Mouse (Mus musculus): ENCODE measurements around the gene Glrp1. TPM values are rescaled to one million over a fixed set of nuclear protein-coding genes. Genes with fewer than 3 reads are reported as not detected.

Glrp1 gene
- polyA plus RNA-seq, 1 experiment from 2014 or later: 0.09 TPM

DNA sequence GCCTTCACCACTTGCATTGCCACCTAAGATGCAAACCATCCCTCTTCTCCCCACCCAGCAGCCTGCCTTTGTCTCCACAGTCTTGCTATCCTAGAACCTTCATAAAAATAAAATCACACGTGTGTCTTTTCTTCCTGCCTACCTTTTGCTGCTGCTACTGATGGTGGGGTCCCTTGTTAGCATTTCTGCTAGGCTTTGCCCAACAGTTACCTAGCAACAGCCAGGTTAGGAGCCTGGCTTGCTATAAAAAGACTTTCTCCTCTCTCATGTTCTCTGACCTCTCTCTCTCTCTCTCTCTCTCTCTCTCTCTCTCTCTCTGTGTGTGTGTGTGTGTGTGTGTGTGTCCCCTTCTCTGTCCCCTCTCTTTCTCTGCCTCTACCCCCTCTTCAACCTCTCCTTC is 48.8 kb downstream of the Glrp1 start:
- ATAC-seq (ENCODE audit: low read depth) (no peak), DNase-seq (no peak)
- 18% methylated on average over 1 of the region's 1 CpGs for WGBS (ENCODE audit: insufficient replicate concordance)
- Histone ChIP-seq H3K27me3 (no peaks in the 10 kb centered on the region), H3K4me1 (replicated peaks) (no peaks in the 10 kb centered on the region; the same call in 1 of the 2 replicates), H3K4me2 (no peak overlapping the region), H3K4me3 (replicated peaks) (no peak overlapping the region), H3K27ac (no peak overlapping the region), H3K9ac (no peak overlapping the region), H3K36me3 (no peaks in the 10 kb centered on the region), H3K9me3 (replicated peaks) (no peaks in the 10 kb centered on the region)

DNA sequence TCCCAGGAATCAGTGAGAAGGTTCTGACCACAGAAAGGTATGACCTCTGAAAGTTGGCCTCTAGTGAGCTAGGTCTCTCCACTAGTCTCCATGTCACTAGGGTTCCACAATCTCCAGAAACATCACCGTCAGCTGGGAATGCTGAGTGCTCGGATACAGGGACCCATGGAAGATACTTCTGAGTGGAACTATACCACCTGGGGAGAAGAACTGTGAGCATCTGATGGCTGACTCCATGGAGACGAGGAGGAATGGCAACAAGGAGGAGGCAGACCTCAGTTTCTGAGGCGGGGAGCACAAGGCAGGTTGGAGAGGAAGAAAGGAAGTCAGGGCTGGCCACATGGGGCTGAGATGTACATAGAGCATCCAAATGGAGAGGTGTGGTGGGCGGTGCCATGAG is 50.2 kb downstream of the Glrp1 start:
- no peak overlapping the region for H3K4me3 ChIP-seq (replicated peaks)
- WGBS (ENCODE audit: insufficient replicate concordance): 62% methylated on average over 5 of the region's 5 CpGs
- DNase-seq: no peak
- no peaks in the 10 kb centered on the region for H3K9me3 ChIP-seq (replicated peaks)
- H3K4me1 ChIP-seq (replicated peaks): no peaks in the 10 kb centered on the region
- H3K27ac ChIP-seq: no peak overlapping the region
- H3K4me2 ChIP-seq: no peak overlapping the region
- no peaks in the 10 kb centered on the region for H3K36me3 ChIP-seq
- H3K9ac ChIP-seq: no peak overlapping the region
- no peak for ATAC-seq (ENCODE audit: low read depth)
- no peaks in the 10 kb centered on the region for H3K27me3 ChIP-seq

DNA sequence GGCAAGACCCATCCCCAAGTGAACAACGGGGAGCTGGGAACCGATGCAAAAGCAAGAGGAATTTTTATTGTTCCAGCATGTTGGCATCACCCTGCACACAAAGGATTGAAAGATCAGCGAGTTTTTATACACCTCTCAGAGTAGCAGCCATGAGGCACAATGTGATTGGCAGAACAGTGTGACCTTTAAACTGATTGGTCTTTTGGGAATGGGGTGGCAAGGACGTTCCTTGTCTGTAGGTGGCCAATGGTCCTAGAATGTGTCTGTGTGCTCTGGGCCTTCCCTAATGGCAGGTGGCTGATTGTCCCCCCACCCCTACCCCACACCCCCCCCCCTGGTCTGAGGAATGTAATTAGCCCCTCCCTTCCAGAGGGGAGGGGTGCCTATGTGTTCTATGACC is 50.7 kb downstream of the Glrp1 start:
- Histone ChIP-seq H3K27me3 (no peaks in the 10 kb centered on the region), H3K9me3 (replicated peaks) (no peaks in the 10 kb centered on the region), H3K4me1 (replicated peaks) (no peaks in the 10 kb centered on the region), H3K36me3 (no peaks in the 10 kb centered on the region), H3K9ac (no peak overlapping the region), H3K4me2 (no peak overlapping the region), H3K4me3 (replicated peaks) (no peak overlapping the region), H3K27ac (no peak overlapping the region)
- 66% methylated on average over 4 of the region's 4 CpGs for WGBS (ENCODE audit: insufficient replicate concordance)
- DNase-seq: no peak
- no peak for ATAC-seq (ENCODE audit: low read depth)

- H3K9me3 ChIP-seq (replicated peaks): no peaks in the 10 kb centered on the region
- DNase-seq (peak; percentile 51), ATAC-seq (ENCODE audit: low read depth) (peak; percentile 65)
- no peak overlapping the region for H3K4me3 ChIP-seq (replicated peaks)
- no peaks in the 10 kb centered on the region for H3K36me3 ChIP-seq
- no peaks in the 10 kb centered on the region for H3K4me1 ChIP-seq (replicated peaks)
- WGBS (ENCODE audit: insufficient replicate concordance): 52% methylated on average over 14 of the region's 14 CpGs
- no peak overlapping the region for H3K4me2 ChIP-seq
- no peak overlapping the region for H3K27ac ChIP-seq
- no peaks in the 10 kb centered on the region for H3K27me3 ChIP-seq
- no peak overlapping the region for H3K9ac ChIP-seq
Observed at GRCm38 (mm10) chr1:88456451-88457072, 53.3 kb downstream of the Glrp1 start.

- Histone ChIP-seq H3K27me3 (no peaks in the 10 kb centered on the region), H3K9ac (no peak overlapping the region), H3K4me3 (replicated peaks) (no peak overlapping the region), H3K36me3 (no peaks in the 10 kb centered on the region), H3K9me3 (replicated peaks) (no peaks in the 10 kb centered on the region), H3K4me1 (replicated peaks) (no peaks in the 10 kb centered on the region), H3K4me2 (no peak overlapping the region), H3K27ac (no peak overlapping the region)
- ATAC-seq (ENCODE audit: low read depth) (no peak), DNase-seq (no peak)
- WGBS (ENCODE audit: insufficient replicate concordance): 68% methylated on average over 3 of the region's 3 CpGs
Observed at GRCm38 (mm10) chr1:88455761-88456160, 54.1 kb downstream of the Glrp1 start.

GRCm38 (mm10) chr1:88454703-88455102 is 55.2 kb downstream of the Glrp1 start:
- Histone ChIP-seq H3K4me3 (replicated peaks) (no peak overlapping the region), H3K4me1 (replicated peaks) (no peaks in the 10 kb centered on the region), H3K9me3 (replicated peaks) (no peaks in the 10 kb centered on the region), H3K27me3 (no peaks in the 10 kb centered on the region), H3K4me2 (no peak overlapping the region), H3K9ac (no peak overlapping the region), H3K36me3 (no peaks in the 10 kb centered on the region), H3K27ac (no peak overlapping the region)
- DNase-seq: no peak
- 34% methylated on average over 3 of the region's 3 CpGs for WGBS (ENCODE audit: insufficient replicate concordance)
- ATAC-seq (ENCODE audit: low read depth): no peak

DNA sequence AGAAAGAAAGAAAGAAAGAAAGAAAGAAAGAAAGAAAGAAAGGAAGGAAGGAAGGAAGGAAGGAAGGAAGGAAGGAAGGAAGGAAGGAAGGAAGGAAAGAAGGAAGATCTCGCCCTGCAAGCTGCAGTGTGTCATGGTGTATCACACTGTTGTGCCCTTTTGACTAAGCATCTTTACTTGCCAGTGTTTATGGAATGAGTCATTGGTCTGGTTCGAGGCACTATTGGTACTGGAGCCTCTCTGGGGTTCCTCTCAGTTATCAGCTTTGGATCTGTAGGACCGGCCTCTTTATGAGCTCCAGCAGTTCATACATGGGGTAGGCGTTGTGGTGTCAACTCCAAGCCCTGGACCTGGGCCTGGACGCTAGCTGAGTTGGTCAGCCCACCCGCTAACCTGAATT is 57.7 kb downstream of the Glrp1 start:
- H3K27ac ChIP-seq: no peak overlapping the region
- H3K4me3 ChIP-seq (replicated peaks): no peak overlapping the region
- no peaks in the 10 kb centered on the region for H3K36me3 ChIP-seq
- H3K27me3 ChIP-seq: no peaks in the 10 kb centered on the region
- no peaks in the 10 kb centered on the region for H3K9me3 ChIP-seq (replicated peaks)
- DNase-seq (no peak), ATAC-seq (ENCODE audit: low read depth) (no peak)
- no peaks in the 10 kb centered on the region for H3K4me1 ChIP-seq (replicated peaks)
- 58% methylated on average over 6 of the region's 6 CpGs for WGBS (ENCODE audit: insufficient replicate concordance)
- no peak overlapping the region for H3K4me2 ChIP-seq
- H3K9ac ChIP-seq: no peak overlapping the region

DNA sequence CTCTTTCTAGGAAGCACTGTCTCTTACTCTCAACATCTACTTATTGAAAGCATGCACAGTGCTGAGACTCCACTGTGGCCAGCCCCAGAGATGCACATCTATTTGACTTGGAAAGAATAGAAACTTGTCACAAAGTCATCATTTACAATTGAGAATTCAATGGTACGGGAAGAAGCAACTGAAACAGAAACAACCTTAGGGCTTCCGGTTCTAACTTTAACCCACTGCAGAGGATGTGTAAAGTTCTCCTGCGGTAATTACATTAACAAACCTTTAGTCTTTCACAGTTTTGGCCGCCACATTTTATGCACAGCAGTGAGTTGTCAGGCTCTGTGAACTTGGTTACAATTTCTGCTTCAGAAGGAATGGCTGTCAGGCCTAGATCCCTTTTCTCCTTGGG is 59.2 kb downstream of the Glrp1 start:
- Histone ChIP-seq H3K4me3 (replicated peaks) (no peak overlapping the region), H3K27ac (no peak overlapping the region), H3K4me2 (no peak overlapping the region), H3K36me3 (no peaks in the 10 kb centered on the region), H3K9ac (no peak overlapping the region), H3K27me3 (no peaks in the 10 kb centered on the region), H3K9me3 (replicated peaks) (no peaks in the 10 kb centered on the region), H3K4me1 (replicated peaks) (no peaks in the 10 kb centered on the region)
- DNase-seq (no peak), ATAC-seq (ENCODE audit: low read depth) (no peak)
- 66% methylated on average over 4 of the region's 4 CpGs for WGBS (ENCODE audit: insufficient replicate concordance)

Other genes with a start within 250 kb of the Glrp1 start
- gene Hjurp, start 232.4 kb downstream of the Glrp1 start, polyA plus RNA-seq (2015; fragmentation: Nextera tagmentation; extraction: Ambion mirVana): 61.0 and 69.7 TPM in 2 replicates
- not detected in 2 replicates for gene Trpm8, start 232.4 kb downstream of the Glrp1 start, polyA plus RNA-seq (2015; fragmentation: Nextera tagmentation; extraction: Ambion mirVana)
- 176 and 187 TPM in 2 replicates for gene Spp2, start 103.1 kb downstream of the Glrp1 start, polyA plus RNA-seq (2015; fragmentation: Nextera tagmentation; extraction: Ambion mirVana)
- 0.79 and 0.83 TPM in 2 replicates for gene Arl4c, start 192.2 kb upstream of the Glrp1 start, polyA plus RNA-seq (2015; fragmentation: Nextera tagmentation; extraction: Ambion mirVana)

Data from liver, embryonic 13.5 days (tissue).